ENCODE assay signal across 15 mouse cellular contexts in genomic region chr6:54552721-54553413, GRCm38 (mm10). TPM values are rescaled to one million over a fixed set of nuclear protein-coding genes. Genes with fewer than 3 reads are reported as not detected.
DNase-seq lines count a peak whose midpoint lies in the region; ATAC-seq and TF ChIP-seq lines count a peak whose summit lies in the region.
"Had no signal": no experiment of that assay in that cellular context is flagged by ENCODE, and none has a peak within 500 bp of the region (broad histone marks: within the 10 kb centered on the region; RNA-seq: fewer than 3 reads in every experiment).

No protein-coding gene starts in this region.

- 47% methylated on average over 9 of the region's 9 CpGs for WGBS in midbrain, embryonic 10.5 days
- WGBS in midbrain, embryonic 11.5 days: 43% methylated on average over 9 of the region's 9 CpGs
- 38% methylated on average over 9 of the region's 9 CpGs for WGBS in hindbrain, embryonic 11.5 days
- WGBS in midbrain, embryonic 14.5 days: 13% methylated on average over 9 of the region's 9 CpGs
- WGBS in lung, adult 2 months: 87% methylated on average over 9 of the region's 9 CpGs

- no peak overlapping the region for H3K9ac ChIP-seq in midbrain, embryonic 11.5 days (ENCODE audit: low read length)
- H3K9ac ChIP-seq in hindbrain, embryonic 11.5 days (ENCODE audit: low read depth, low read length): no peak overlapping the region
- H3K9ac ChIP-seq in midbrain, embryonic 14.5 days (replicated peaks; ENCODE audit: low read length): no peak overlapping the region
- H3K9ac ChIP-seq: heart, embryonic 13.5 days; limb, embryonic 13.5 days; liver, embryonic 15.5 days had no signal

- no peak for TF ChIP-seq POLR2A in lung, adult 2 months (IDR thresholded peaks at IDR 0.05; ENCODE audit: borderline replicate concordance, extremely low read depth, low read depth, low read length)

- H3K4me3 ChIP-seq in midbrain, embryonic 10.5 days: no peak overlapping the region
- H3K4me3 ChIP-seq in midbrain, embryonic 11.5 days (ENCODE audit: low read depth, low read length): no peak overlapping the region
- H3K4me3 ChIP-seq in hindbrain, embryonic 11.5 days (ENCODE audit: low read depth, low read length): no peak overlapping the region
- H3K4me3 ChIP-seq in midbrain, embryonic 14.5 days (replicated peaks; ENCODE audit: low read depth, low read length): no peak overlapping the region
- no peak overlapping the region for H3K4me3 ChIP-seq in lung, adult 2 months (replicated peaks; ENCODE audit: extremely low read depth, low read depth, low read length)
- H3K4me3 ChIP-seq: heart, embryonic 13.5 days; limb, embryonic 13.5 days; liver, embryonic 15.5 days had no signal

- no peak for TF ChIP-seq CTCF in lung, adult 2 months (IDR thresholded peaks at IDR 0.05; ENCODE audit: insufficient read depth, low read length)

- no peaks in the 10 kb centered on the region for H3K9me3 ChIP-seq in midbrain, embryonic 10.5 days (replicated peaks)
- H3K9me3 ChIP-seq in midbrain, embryonic 11.5 days (ENCODE audit: control insufficient read depth, low read length): no peaks in the 10 kb centered on the region
- H3K9me3 ChIP-seq in hindbrain, embryonic 11.5 days (ENCODE audit: control insufficient read depth, low read length): no peaks in the 10 kb centered on the region
- H3K9me3 ChIP-seq in midbrain, embryonic 14.5 days (ENCODE audit: control insufficient read depth, low read length): no peaks in the 10 kb centered on the region
- H3K9me3 ChIP-seq: limb, embryonic 13.5 days; liver, embryonic 15.5 days had no signal

- peak overlapping the region; percentile 88 for H3K27ac ChIP-seq in midbrain, embryonic 10.5 days (replicated peaks)
- H3K27ac ChIP-seq in midbrain, embryonic 11.5 days (ENCODE audit: low read depth, low read length): no peak overlapping the region
- peak overlapping the region; percentile 39; the same call in 1 of the 2 replicates for H3K27ac ChIP-seq in hindbrain, embryonic 11.5 days (ENCODE audit: low read depth, low read length)
- H3K27ac ChIP-seq in midbrain, embryonic 14.5 days (replicated peaks; ENCODE audit: low read depth, low read length): peak overlapping the region; percentile 49
- H3K27ac ChIP-seq: limb, embryonic 13.5 days; liver, embryonic 15.5 days had no signal

- no peak for ATAC-seq in midbrain, embryonic 11.5 days (ENCODE audit: low FRiP score)
- ATAC-seq in hindbrain, embryonic 11.5 days (ENCODE audit: low FRiP score): 0 out of 2 replicates have a peak, but pooled peaks have one; percentile 21
- peak; percentile 75 for ATAC-seq in midbrain, embryonic 14.5 days (ENCODE audit: low FRiP score, low TSS enrichment)
- no peak for ATAC-seq in granulocyte monocyte progenitor cell, adult 5-6 weeks (replicated peaks; ENCODE audit: poor library complexity, severe bottlenecking)
- ATAC-seq: Patski had no signal

- peaks cover 12% of the 10 kb centered on the region for H3K36me3 ChIP-seq in midbrain, embryonic 10.5 days
- no peaks in the 10 kb centered on the region for H3K36me3 ChIP-seq in midbrain, embryonic 11.5 days (ENCODE audit: control insufficient read depth, insufficient read depth, low read length)
- no peaks in the 10 kb centered on the region for H3K36me3 ChIP-seq in hindbrain, embryonic 11.5 days (ENCODE audit: control insufficient read depth, insufficient read depth, low read length)
- H3K36me3 ChIP-seq in midbrain, embryonic 14.5 days (ENCODE audit: control insufficient read depth, insufficient read depth, low read length): no peaks in the 10 kb centered on the region
- H3K36me3 ChIP-seq: heart, embryonic 13.5 days; limb, embryonic 13.5 days; liver, embryonic 15.5 days had no signal

- intact Hi-C loops in gastrocnemius, postnatal 14 days (cut with DNase I; ENCODE audit: low total_unique reads): no loop called here

- H3K4me2 ChIP-seq in midbrain, embryonic 11.5 days: no peak overlapping the region
- no peak overlapping the region for H3K4me2 ChIP-seq in hindbrain, embryonic 11.5 days (replicated peaks; ENCODE audit: low read depth, low read length)
- H3K4me2 ChIP-seq in midbrain, embryonic 14.5 days (ENCODE audit: low read length): peak overlapping the region; percentile 16; the same call in 1 of the 2 replicates
- H3K4me2 ChIP-seq: heart, embryonic 13.5 days; limb, embryonic 13.5 days; liver, embryonic 15.5 days had no signal

- no peaks in the 10 kb centered on the region for H3K27me3 ChIP-seq in midbrain, embryonic 10.5 days (ENCODE audit: low read depth, poor library complexity, severe bottlenecking)
- H3K27me3 ChIP-seq in midbrain, embryonic 11.5 days (ENCODE audit: control insufficient read depth, insufficient read depth, low read length): no peaks in the 10 kb centered on the region
- no peaks in the 10 kb centered on the region for H3K27me3 ChIP-seq in hindbrain, embryonic 11.5 days (ENCODE audit: control insufficient read depth, insufficient read depth, low read length)
- no peaks in the 10 kb centered on the region for H3K27me3 ChIP-seq in midbrain, embryonic 14.5 days (ENCODE audit: control insufficient read depth, insufficient read depth, low read length)
- H3K27me3 ChIP-seq: heart, embryonic 13.5 days; limb, embryonic 13.5 days; liver, embryonic 15.5 days; Patski had no signal

- DNase-seq in midbrain, embryonic 10.5 days (ENCODE audit: low spot score): no peak
- DNase-seq in midbrain, embryonic 11.5 days (ENCODE audit: low spot score, missing footprints): no peak
- no peak for DNase-seq in hindbrain, embryonic 11.5 days (ENCODE audit: low spot score)
- peak; percentile 74 for DNase-seq in midbrain, embryonic 14.5 days
- DNase-seq in kidney, postnatal 4 days: no peak
- no peak for DNase-seq in gastrocnemius, postnatal 14 days
- no peak for DNase-seq in lung, adult 2 months
- DNase-seq: B cell, adult 2 months; gastrocnemius, postnatal 36 days; kidney, adult 2 months had no signal

- H3K4me1 ChIP-seq in midbrain, embryonic 10.5 days: peaks cover 62% of the 10 kb centered on the region
- peaks cover 36% of the 10 kb centered on the region for H3K4me1 ChIP-seq in midbrain, embryonic 11.5 days (ENCODE audit: control insufficient read depth, insufficient read depth, low read length)
- H3K4me1 ChIP-seq in hindbrain, embryonic 11.5 days (replicated peaks; ENCODE audit: control insufficient read depth, insufficient read depth, low read length): peaks cover 8% of the 10 kb centered on the region
- H3K4me1 ChIP-seq in midbrain, embryonic 14.5 days (ENCODE audit: control insufficient read depth, insufficient read depth, low read length): peaks cover 60% of the 10 kb centered on the region
- peaks cover 2% of the 10 kb centered on the region; the same call in 1 of the 2 replicates for H3K4me1 ChIP-seq in lung, adult 2 months (ENCODE audit: control insufficient read depth, insufficient read depth, low read length)
- H3K4me1 ChIP-seq: liver, embryonic 15.5 days had no signal

RNA-seq across cellular contexts. Expression of gene Scrn1, which starts 13.4 kb away (rescaled TPM):
- polyA plus RNA-seq in midbrain, embryonic 10.5 days (2016; fragmentation: Nextera tagmentation; extraction: Ambion mirVana): 47.7 and 66.6 TPM in 2 replicates
- polyA plus RNA-seq in midbrain, embryonic 11.5 days (2014; fragmentation: Nextera tagmentation; extraction: Ambion mirVana): 69.5 and 73.3 TPM in 2 replicates
- 70.4 and 75.2 TPM in 2 replicates for polyA plus RNA-seq in hindbrain, embryonic 11.5 days (2014; fragmentation: Nextera tagmentation; extraction: Ambion mirVana)
- 88.0 and 104 TPM in 2 replicates for polyA plus RNA-seq in midbrain, embryonic 14.5 days (2014; fragmentation: Nextera tagmentation; extraction: Ambion mirVana)
- not detected in 2 replicates for total RNA-seq in granulocyte monocyte progenitor cell, adult 5-6 weeks (2014; fragmentation: Nextera tagmentation)
- not detected in 2 replicates for total RNA-seq in granulocyte monocyte progenitor cell, adult 5-6 weeks (2017)
- total RNA-seq in gastrocnemius, postnatal 14 days (2021): 1 to 10 TPM; 5.8 to 9.7 TPM
- 9.5 and 12.7 TPM in 2 replicates for polyA plus RNA-seq in lung, adult 2 months (2012; rRNA removed)

RNA-seq across cellular contexts. Expression of gene Plekha8, which starts 42.0 kb away (rescaled TPM):
- 16.2 and 16.5 TPM in 2 replicates for polyA plus RNA-seq in midbrain, embryonic 10.5 days (2016; fragmentation: Nextera tagmentation; extraction: Ambion mirVana)
- polyA plus RNA-seq in midbrain, embryonic 11.5 days (2014; fragmentation: Nextera tagmentation; extraction: Ambion mirVana): 21.0 and 22.5 TPM in 2 replicates
- polyA plus RNA-seq in hindbrain, embryonic 11.5 days (2014; fragmentation: Nextera tagmentation; extraction: Ambion mirVana): 16.8 and 19.6 TPM in 2 replicates
- 11.1 and 15.8 TPM in 2 replicates for polyA plus RNA-seq in midbrain, embryonic 14.5 days (2014; fragmentation: Nextera tagmentation; extraction: Ambion mirVana)
- total RNA-seq in granulocyte monocyte progenitor cell, adult 5-6 weeks (2014; fragmentation: Nextera tagmentation): 2.7 and 4.6 TPM in 2 replicates
- total RNA-seq in granulocyte monocyte progenitor cell, adult 5-6 weeks (2017): 2.2 and 3.1 TPM in 2 replicates
- total RNA-seq in gastrocnemius, postnatal 14 days (2021): 1 to 10 TPM; 4.7 to 6.2 TPM
- polyA plus RNA-seq in lung, adult 2 months (2012; rRNA removed): 3.6 and 4.5 TPM in 2 replicates

RNA-seq across cellular contexts. Expression of gene Fkbp14, which starts 44.2 kb away (rescaled TPM):
- 13.0 and 14.2 TPM in 2 replicates for polyA plus RNA-seq in midbrain, embryonic 10.5 days (2016; fragmentation: Nextera tagmentation; extraction: Ambion mirVana)
- polyA plus RNA-seq in midbrain, embryonic 11.5 days (2014; fragmentation: Nextera tagmentation; extraction: Ambion mirVana): 14.5 and 18.0 TPM in 2 replicates
- 16.2 and 17.9 TPM in 2 replicates for polyA plus RNA-seq in hindbrain, embryonic 11.5 days (2014; fragmentation: Nextera tagmentation; extraction: Ambion mirVana)
- 4.3 and 8.1 TPM in 2 replicates for polyA plus RNA-seq in midbrain, embryonic 14.5 days (2014; fragmentation: Nextera tagmentation; extraction: Ambion mirVana)
- total RNA-seq in granulocyte monocyte progenitor cell, adult 5-6 weeks (2014; fragmentation: Nextera tagmentation): not detected in 2 replicates
- total RNA-seq in granulocyte monocyte progenitor cell, adult 5-6 weeks (2017): not detected in 2 replicates
- 10 to 100 TPM; 14.4 to 14.7 TPM for total RNA-seq in gastrocnemius, postnatal 14 days (2021)
- polyA plus RNA-seq in lung, adult 2 months (2012; rRNA removed): 4.1 and 6.1 TPM in 2 replicates

Comparison
In these comparisons a context has a peak if more than half of its experiments do, and no peak if none do; other contexts are left out.
1. ATAC-seq: peak in hindbrain, embryonic 11.5 days (single experiment) and midbrain, embryonic 14.5 days (single experiment); none in midbrain, embryonic 11.5 days (single experiment) and granulocyte monocyte progenitor cell, adult 5-6 weeks (single experiment).